Comparison of ENCODE assay signal across 9 mouse cellular contexts in genomic region chr1:65282766-65283165, GRCm38 (mm10). TPM values are rescaled to one million over a fixed set of nuclear protein-coding genes. Genes with fewer than 3 reads are reported as not detected.
DNase-seq lines count a peak whose midpoint lies in the region; ATAC-seq and TF ChIP-seq lines count a peak whose summit lies in the region.
"Had no signal": no experiment of that assay in that cellular context is flagged by ENCODE, and none has a peak within 500 bp of the region (broad histone marks: within the 10 kb centered on the region; RNA-seq: fewer than 3 reads in every experiment).

No protein-coding gene starts in this region.

- intact Hi-C loops in left cerebral cortex, postnatal 25 days (cut with DNase I): loop anchor here (2.0 kb wide), 1 partner anchor 816 kb away; no protein-coding TSS in a partner anchor

- no peak for TF ChIP-seq POLR2A in ES-Bruce4 (IDR thresholded peaks at IDR 0.05; ENCODE audit: insufficient read depth, low read length)
- TF ChIP-seq POLR2A in kidney, adult 2 months (IDR thresholded peaks at IDR 0.05; ENCODE audit: low read depth, low read length): no peak

- no peak overlapping the region for H3K4me2 ChIP-seq in forebrain, embryonic 14.5 days (ENCODE audit: low read length)
- H3K4me2 ChIP-seq in midbrain, postnatal 0 days (ENCODE audit: low read depth, low read length, poor library complexity, severe bottlenecking): no peak overlapping the region
- H3K4me2 ChIP-seq: stomach, embryonic 15.5 days had no signal

- H3K9ac ChIP-seq in ES-Bruce4 (ENCODE audit: low read depth, poor library complexity, severe bottlenecking): no peak overlapping the region
- no peak overlapping the region for H3K9ac ChIP-seq in forebrain, embryonic 14.5 days (ENCODE audit: low read length)
- H3K9ac ChIP-seq in midbrain, postnatal 0 days (replicated peaks; ENCODE audit: low read length, poor library complexity, severe bottlenecking): no peak overlapping the region
- H3K9ac ChIP-seq: stomach, embryonic 15.5 days had no signal

- H3K27me3 ChIP-seq in ES-Bruce4 (ENCODE audit: control insufficient read depth, insufficient read depth, low read length, poor library complexity, severe bottlenecking): no peaks in the 10 kb centered on the region; the same call in 1 of the 2 replicates
- no peaks in the 10 kb centered on the region for H3K27me3 ChIP-seq in forebrain, embryonic 14.5 days (replicated peaks; ENCODE audit: control insufficient read depth, insufficient read depth, low read length)
- H3K27me3 ChIP-seq in kidney, adult 2 months (replicated peaks; ENCODE audit: control insufficient read depth, insufficient read depth, low read length): no peaks in the 10 kb centered on the region
- no peaks in the 10 kb centered on the region for H3K27me3 ChIP-seq in midbrain, postnatal 0 days (ENCODE audit: insufficient read depth, low read length)
- H3K27me3 ChIP-seq: stomach, embryonic 15.5 days had no signal

- peak; percentile 54; the same call in 1 of the 2 replicates for ATAC-seq in forebrain, embryonic 14.5 days
- ATAC-seq in midbrain, postnatal 0 days (ENCODE audit: low FRiP score): 0 out of 2 replicates have a peak, but pooled peaks have one; percentile 31

- H3K36me3 ChIP-seq in ES-Bruce4 (ENCODE audit: control insufficient read depth, insufficient read depth, low read length, poor library complexity, severe bottlenecking): no peaks in the 10 kb centered on the region
- no peaks in the 10 kb centered on the region for H3K36me3 ChIP-seq in forebrain, embryonic 14.5 days (ENCODE audit: control insufficient read depth, insufficient read depth, low read length)
- no peaks in the 10 kb centered on the region for H3K36me3 ChIP-seq in kidney, adult 2 months (ENCODE audit: control insufficient read depth, insufficient read depth, low read length)
- H3K36me3 ChIP-seq in midbrain, postnatal 0 days (ENCODE audit: insufficient read depth, low read length): no peaks in the 10 kb centered on the region
- H3K36me3 ChIP-seq: stomach, embryonic 15.5 days had no signal

- no peaks in the 10 kb centered on the region for H3K9me3 ChIP-seq in ES-Bruce4 (replicated peaks; ENCODE audit: control insufficient read depth, insufficient read depth, low read length, poor library complexity, severe bottlenecking)
- no peaks in the 10 kb centered on the region for H3K9me3 ChIP-seq in forebrain, embryonic 14.5 days (replicated peaks; ENCODE audit: control insufficient read depth, low read length)
- H3K9me3 ChIP-seq in midbrain, postnatal 0 days (ENCODE audit: low read length): no peaks in the 10 kb centered on the region
- H3K9me3 ChIP-seq: stomach, embryonic 15.5 days had no signal

- no peak for TF ChIP-seq EP300 in ES-Bruce4 (IDR thresholded peaks at IDR 0.05; ENCODE audit: insufficient read depth, low read depth, low read length)

- 6% methylated on average over 6 of the region's 6 CpGs for WGBS in forebrain, embryonic 14.5 days
- 8% methylated on average over 6 of the region's 6 CpGs for WGBS in kidney, adult 2 months
- WGBS in midbrain, postnatal 0 days: 7% methylated on average over 6 of the region's 6 CpGs

- DNase-seq in 3T3-L1 (ENCODE audit: low read depth, low spot score): peak; percentile 71
- peak; percentile 18 for DNase-seq in c-Kit-positive CD71-negative TER-119-negative erythroid progenitor cells, embryonic 14.5 days (ENCODE audit: low read depth)
- peak; percentile 84 for DNase-seq in forebrain, embryonic 14.5 days (ENCODE audit: low spot score)
- peak; percentile 53 for DNase-seq in kidney, adult 2 months
- DNase-seq in left cerebral cortex, postnatal 25 days (ENCODE audit: low spot score in 2 of 2): peak; percentile 66 to 84
- peak; percentile 84 for DNase-seq in midbrain, postnatal 0 days (ENCODE audit: low spot score)
- peak; percentile 14 for DNase-seq in yolk sac, embryonic 10.5 days (ENCODE audit: low spot score)

- no peak overlapping the region for H3K4me3 ChIP-seq in ES-Bruce4 (ENCODE audit: low read depth, low read length)
- no peak overlapping the region for H3K4me3 ChIP-seq in forebrain, embryonic 14.5 days (ENCODE audit: low read depth, low read length)
- H3K4me3 ChIP-seq in kidney, adult 2 months (ENCODE audit: insufficient read depth, low read depth, low read length): no peak overlapping the region
- no peak overlapping the region for H3K4me3 ChIP-seq in midbrain, postnatal 0 days (ENCODE audit: low read depth, low read length)
- H3K4me3 ChIP-seq: stomach, embryonic 15.5 days had no signal

- H3K4me1 ChIP-seq in ES-Bruce4 (ENCODE audit: control insufficient read depth, insufficient read depth, low read length): no peaks in the 10 kb centered on the region
- H3K4me1 ChIP-seq in forebrain, embryonic 14.5 days (ENCODE audit: control insufficient read depth, insufficient read depth, low read length): no peaks in the 10 kb centered on the region
- H3K4me1 ChIP-seq in kidney, adult 2 months (ENCODE audit: control insufficient read depth, insufficient read depth, low read length): no peaks in the 10 kb centered on the region
- no peaks in the 10 kb centered on the region; the same call in 1 of the 2 replicates for H3K4me1 ChIP-seq in midbrain, postnatal 0 days (ENCODE audit: insufficient read depth, low read length)
- H3K4me1 ChIP-seq: stomach, embryonic 15.5 days had no signal

- peak; percentile 50 for TF ChIP-seq CTCF in ES-Bruce4 (IDR thresholded peaks at IDR 0.05; ENCODE audit: low read depth, low read length)
- peak; percentile 62 for TF ChIP-seq CTCF in kidney, adult 2 months (conservative IDR thresholded peaks at IDR 0.05; ENCODE audit: insufficient read depth, insufficient read length, low read depth, low read length)
- peak; percentile 84 for TF ChIP-seq CTCF in midbrain, postnatal 0 days (IDR thresholded peaks at IDR 0.05)

- no peak overlapping the region for H3K27ac ChIP-seq in ES-Bruce4 (ENCODE audit: insufficient read depth, low read length)
- H3K27ac ChIP-seq in forebrain, embryonic 14.5 days (ENCODE audit: low read depth, low read length): no peak overlapping the region
- H3K27ac ChIP-seq in kidney, adult 2 months (ENCODE audit: insufficient read depth, low read depth, low read length): no peak overlapping the region
- H3K27ac ChIP-seq in midbrain, postnatal 0 days (ENCODE audit: low read depth, low read length): no peak overlapping the region
- H3K27ac ChIP-seq: stomach, embryonic 15.5 days had no signal

RNA-seq across cellular contexts. Expression of gene Pth2r, which starts 0.9 kb away (rescaled TPM):
- polyA plus RNA-seq in ES-Bruce4 (2011; ENCODE audit: insufficient read depth, insufficient read length, low read depth, missing spikeins): not detected in 2 replicates
- polyA plus RNA-seq in forebrain, embryonic 14.5 days (2014; fragmentation: Nextera tagmentation; extraction: Ambion mirVana): 0.84 and 1.0 TPM in 2 replicates
- polyA plus RNA-seq in kidney, adult 2 months (2012; rRNA removed): 0.05 TPM in 1 of 2 replicates, not detected in the other
- total RNA-seq in left cerebral cortex, postnatal 25 days (2021): 1 to 10 TPM; 2.0 to 2.7 TPM
- total RNA-seq in midbrain, postnatal 0 days (2014; rRNA removed): 1.5 and 3.4 TPM in 2 replicates
- 2.1 and 2.3 TPM in 2 replicates for polyA plus RNA-seq in midbrain, postnatal 0 days (2015; fragmentation: Nextera tagmentation; extraction: Ambion mirVana)
- polyA plus RNA-seq: stomach, embryonic 15.5 days had no signal

Comparison
In these comparisons a context has a peak if more than half of its experiments do, and no peak if none do; other contexts are left out.
1. DNase-seq: peak in every context shown above with its lines; median percentile 84 in forebrain, embryonic 14.5 days; 84 in midbrain, postnatal 0 days; 75 in left cerebral cortex, postnatal 25 days; 71 in 3T3-L1; 53 in kidney, adult 2 months; 18 in c-Kit-positive CD71-negative TER-119-negative erythroid progenitor cells, embryonic 14.5 days; 14 in yolk sac, embryonic 10.5 days.